Mouse (Mus musculus) splenic B cell, adult 2 months (primary cell): Measurements from ENCODE around the gene BC037034.

Experiments
- DNase-seq: peaks from one replicate; pipeline ENCODE4 v3.0.0-alpha.2; 2011; ENCODE audit warnings: low read depth, low spot score
- H3K27me3 ChIP-seq: 2 replicates; pipeline ENCODE4 v1.6.1; 2012; ENCODE audit warnings: mild to moderate bottlenecking, low read length, moderate library complexity, mixed read lengths; ENCODE audit not compliant: control insufficient read depth, poor library complexity, insufficient read depth, severe bottlenecking
- H3K36me3 ChIP-seq: 2 replicates; pipeline ENCODE4 v1.6.1; 2012; ENCODE audit warnings: mild to moderate bottlenecking, low read length, moderate library complexity, mixed read lengths; ENCODE audit not compliant: control insufficient read depth, poor library complexity, insufficient read depth, severe bottlenecking

The BC037034 gene

GRCm38 (mm10) chr5:138263260-138264206, at the start of gene BC037034:
Gene BC037034, minus strand, starts transcription at chr5:138264033.
- Histone ChIP-seq H3K36me3 (peaks cover 10% of the 10 kb centered on the region), H3K27me3 (no peaks in the 10 kb centered on the region)
- DNase-seq, result peak; percentile 94

GRCm38 (mm10) chr5:138312795-138313194, 49.0 kb upstream of the BC037034 start:
- DNase-seq, result no peak
- no peaks in the 10 kb centered on the region for H3K27me3 ChIP-seq

GRCm38 (mm10) chr5:138299613-138300012, 35.8 kb upstream of the BC037034 start:
- Histone ChIP-seq H3K27me3 (no peaks in the 10 kb centered on the region), H3K36me3 (no peaks in the 10 kb centered on the region)
- no peak for DNase-seq

More at GRCm38 (mm10) chr5:138312795-138313194, 49.0 kb upstream of the BC037034 start:
- no peaks in the 10 kb centered on the region for H3K36me3 ChIP-seq

GRCm38 (mm10) chr5:138294158-138294557, 30.3 kb upstream of the BC037034 start:
- DNase-seq, result no peak
- Histone ChIP-seq H3K27me3 (no peaks in the 10 kb centered on the region), H3K36me3 (no peaks in the 10 kb centered on the region)

GRCm38 (mm10) chr5:138291638-138292037, 27.8 kb upstream of the BC037034 start:
- Histone ChIP-seq H3K27me3 (no peaks in the 10 kb centered on the region), H3K36me3 (no peaks in the 10 kb centered on the region)
- DNase-seq, result no peak

- Histone ChIP-seq H3K36me3 (no peaks in the 10 kb centered on the region), H3K27me3 (no peaks in the 10 kb centered on the region)
- DNase-seq, result peak; percentile 55
These were observed 24.0 kb upstream of the BC037034 start for GRCm38 (mm10) chr5:138287861-138288260.

GRCm38 (mm10) chr5:138283540-138283939, 19.7 kb upstream of the BC037034 start:
- Histone ChIP-seq H3K36me3 (no peaks in the 10 kb centered on the region; the same call in 1 of the 2 replicates), H3K27me3 (no peaks in the 10 kb centered on the region)
- peak; percentile 53 for DNase-seq

- DNase-seq, result no peak
- no peaks in the 10 kb centered on the region; the same call in 1 of the 2 replicates for H3K36me3 ChIP-seq
- H3K27me3 ChIP-seq, result no peaks in the 10 kb centered on the region
These were observed 18.0 kb upstream of the BC037034 start for GRCm38 (mm10) chr5:138281798-138282197.

GRCm38 (mm10) chr5:138280829-138281228, 17.0 kb upstream of the BC037034 start:
- Histone ChIP-seq H3K36me3 (no peaks in the 10 kb centered on the region; the same call in 1 of the 2 replicates), H3K27me3 (no peaks in the 10 kb centered on the region)
- DNase-seq, result no peak

- Histone ChIP-seq H3K27me3 (no peaks in the 10 kb centered on the region), H3K36me3 (no peaks in the 10 kb centered on the region; the same call in 1 of the 2 replicates)
- DNase-seq, result no peak
These were observed 16.6 kb upstream of the BC037034 start for GRCm38 (mm10) chr5:138280425-138280768.

- Histone ChIP-seq H3K36me3 (no peaks in the 10 kb centered on the region; the same call in 1 of the 2 replicates), H3K27me3 (no peaks in the 10 kb centered on the region)
- DNase-seq, result peak; percentile 95
These were observed 16.0 kb upstream of the BC037034 start, which contains the start of the genes Gm43720, Gpc2 and Stag3 for GRCm38 (mm10) chr5:138279585-138280424. Gene Gm43720, minus strand, starts transcription at chr5:138279958. Gene Gpc2, minus strand, starts transcription at chr5:138280005. Gene Stag3, plus strand, starts transcription at chr5:138280240.

- no peaks in the 10 kb centered on the region; the same call in 1 of the 2 replicates for H3K36me3 ChIP-seq
- no peaks in the 10 kb centered on the region for H3K27me3 ChIP-seq
- no peak for DNase-seq
These were observed 14.2 kb upstream of the BC037034 start for GRCm38 (mm10) chr5:138277994-138278393.

- H3K36me3 ChIP-seq, result no peaks in the 10 kb centered on the region
- no peak for DNase-seq
- no peaks in the 10 kb centered on the region for H3K27me3 ChIP-seq
These were observed 11.6 kb upstream of the BC037034 start for GRCm38 (mm10) chr5:138275216-138276050.

- no peak for DNase-seq
- no peaks in the 10 kb centered on the region for H3K36me3 ChIP-seq
These were observed 10.4 kb upstream of the BC037034 start for GRCm38 (mm10) chr5:138274186-138274585.

More at GRCm38 (mm10) chr5:138274186-138274585, 10.4 kb upstream of the BC037034 start:
- H3K27me3 ChIP-seq, result no peaks in the 10 kb centered on the region
